Mouse (Mus musculus) ES-Bruce4 (cell line): ENCODE measurements at regions not wholly inside any gene's neighbourhood (a gene's known extent, or its start where the extent isn't known, plus 50 kb on each side); places are given as distances from the start of the nearest gene placed in this dataset.

ENCODE experiments used
- H3K27ac ChIP-seq: 2 replicates; pipeline ENCODE4 v1.5.1; 2012; ENCODE audit warnings: low read length, inconsistent platforms; ENCODE audit not compliant: insufficient read depth
- H3K27me3 ChIP-seq: 2 replicates; pipeline ENCODE4 v1.6.1; 2012; ENCODE audit warnings: mild to moderate bottlenecking, low read length, inconsistent platforms; ENCODE audit not compliant: control insufficient read depth, poor library complexity, insufficient read depth, severe bottlenecking
- H3K36me3 ChIP-seq: 2 replicates; pipeline ENCODE4 v1.6.1; 2012; ENCODE audit warnings: inconsistent platforms, mild to moderate bottlenecking, low read length, moderate library complexity; ENCODE audit not compliant: control insufficient read depth, poor library complexity, insufficient read depth, severe bottlenecking
- H3K4me1 ChIP-seq: one replicate; pipeline ENCODE4 v1.8.1; 2011; ENCODE audit warnings: low read length; ENCODE audit not compliant: control insufficient read depth, insufficient read depth
- H3K4me3 ChIP-seq: 2 replicates; pipeline ENCODE4 v1.5.1; 2011; ENCODE audit warnings: low read depth, mild to moderate bottlenecking, low read length
- H3K9ac ChIP-seq: 2 replicates; pipeline ENCODE4 v1.6.1; 2012; ENCODE audit warnings: low read depth, mild to moderate bottlenecking, inconsistent platforms; ENCODE audit not compliant: poor library complexity, severe bottlenecking
- H3K9me3 ChIP-seq: replicated peaks from 2 replicates; pipeline ENCODE4 v1.6.1; 2012; ENCODE audit warnings: mild to moderate bottlenecking, low read length, inconsistent platforms; ENCODE audit not compliant: control insufficient read depth, poor library complexity, insufficient read depth, severe bottlenecking
- CTCF ChIP-seq: IDR thresholded peaks from one replicate; pipeline ENCODE4 v1.8.1; 2011; ENCODE audit warnings: low read depth, low read length
- EP300 ChIP-seq: IDR thresholded peaks from 2 replicates; pipeline ENCODE4 v1.6.1; 2011; ENCODE audit warnings: low read depth, low read length; ENCODE audit not compliant: insufficient read depth
- POLR2A ChIP-seq: IDR thresholded peaks from one replicate; pipeline ENCODE4 v1.8.1; 2011; ENCODE audit warnings: low read length; ENCODE audit not compliant: insufficient read depth

DNA sequence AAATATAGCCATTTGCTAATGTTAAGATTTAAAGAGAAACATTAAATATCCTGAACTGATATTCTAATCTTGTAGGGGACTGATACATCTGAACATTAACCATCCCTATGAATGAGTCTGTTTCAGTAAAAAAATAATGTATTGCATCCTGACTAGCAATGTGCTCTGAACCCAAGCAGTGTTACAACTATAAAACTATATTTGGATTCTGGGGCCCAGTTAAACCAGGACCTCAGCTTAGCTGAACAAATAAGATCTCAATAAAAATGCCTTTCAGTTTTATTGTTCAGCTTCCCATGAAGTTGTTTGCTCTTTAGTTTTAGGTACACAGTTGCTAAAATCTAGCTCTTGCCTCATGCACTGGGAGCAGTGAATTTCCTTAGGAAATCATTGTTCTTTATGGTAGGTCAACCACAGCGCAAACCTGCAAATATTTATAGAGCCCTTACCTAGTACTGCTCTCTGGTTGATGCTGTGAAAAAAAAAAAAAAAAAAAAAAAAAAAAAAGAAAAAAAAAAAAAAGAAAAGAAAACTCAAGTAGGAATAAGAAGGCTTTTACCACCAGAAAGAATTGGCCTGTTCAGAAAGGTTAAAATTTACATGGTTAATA, 457.5 kb downstream of the Chl1 start:
- no peak overlapping the region for H3K9ac ChIP-seq
- peaks cover 10% of the 10 kb centered on the region; the same call in 1 of the 2 replicates for H3K9me3 ChIP-seq
- no peak for TF ChIP-seq CTCF
- H3K4me3 ChIP-seq = no peak overlapping the region
- no peaks in the 10 kb centered on the region for H3K36me3 ChIP-seq
- H3K27ac ChIP-seq = no peak overlapping the region
- no peaks in the 10 kb centered on the region for H3K27me3 ChIP-seq
- H3K4me1 ChIP-seq = no peaks in the 10 kb centered on the region

DNA sequence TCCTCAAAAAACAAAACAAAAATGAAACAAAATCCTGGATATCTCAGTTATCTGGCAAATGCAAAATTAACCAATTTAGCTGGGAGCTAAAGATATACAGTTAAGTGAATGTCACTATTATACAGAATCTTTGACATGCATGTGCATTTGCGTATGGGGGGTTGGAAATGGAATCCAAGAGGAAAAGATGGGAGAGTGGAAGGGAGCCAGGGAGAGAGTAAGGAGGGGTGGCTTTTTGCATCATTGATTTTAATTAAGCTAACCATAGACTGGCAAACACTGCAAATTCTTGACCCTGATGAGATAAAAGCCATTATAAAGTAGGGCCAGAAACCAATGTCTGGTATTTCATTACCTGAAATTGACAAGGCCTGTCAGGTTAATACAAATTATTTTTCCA, 488.8 kb downstream of the Chl1 start:
- Histone ChIP-seq H3K4me3 (no peak overlapping the region), H3K27ac (no peak overlapping the region), H3K36me3 (no peaks in the 10 kb centered on the region), H3K4me1 (no peaks in the 10 kb centered on the region), H3K9ac (no peak overlapping the region), H3K9me3 (no peaks in the 10 kb centered on the region), H3K27me3 (no peaks in the 10 kb centered on the region)
- TF ChIP-seq POLR2A (no peak), CTCF (no peak), EP300 (no peak)

DNA sequence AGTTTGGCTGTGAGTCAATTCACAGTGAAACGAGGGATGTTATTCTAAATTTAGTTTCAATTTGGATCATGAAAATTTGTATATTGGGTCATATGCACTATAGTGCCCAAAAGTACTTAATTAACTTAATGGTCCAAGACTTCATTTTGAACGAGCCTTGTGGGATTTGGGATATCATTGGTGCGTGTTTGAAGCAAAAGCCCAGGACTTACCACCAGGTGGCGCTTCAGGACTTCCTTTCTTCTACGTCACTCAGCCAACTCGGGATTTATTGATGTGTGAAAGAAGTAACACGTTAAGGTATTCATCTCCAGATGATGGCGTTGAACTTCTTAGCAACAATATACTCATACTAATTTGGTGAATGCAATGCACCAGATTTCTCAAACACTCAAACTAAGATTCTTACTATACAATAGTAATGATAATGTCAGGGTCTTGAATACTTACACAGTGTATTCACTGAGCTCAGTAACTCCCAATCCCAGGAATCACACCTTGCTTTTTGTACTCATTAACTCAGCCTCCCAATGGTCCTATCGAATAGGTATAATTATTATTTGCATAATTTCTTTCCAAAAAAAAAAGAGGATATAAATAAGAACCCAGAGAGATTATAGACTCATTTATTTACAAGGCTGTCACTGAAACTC, 464.0 kb upstream of the Cntn6 start:
- no peaks in the 10 kb centered on the region for H3K36me3 ChIP-seq
- H3K27ac ChIP-seq = no peak overlapping the region
- no peaks in the 10 kb centered on the region for H3K9me3 ChIP-seq
- H3K9ac ChIP-seq = no peak overlapping the region
- no peaks in the 10 kb centered on the region for H3K4me1 ChIP-seq
- no peaks in the 10 kb centered on the region for H3K27me3 ChIP-seq
- TF ChIP-seq CTCF (peak; percentile 42), EP300 (no peak)
- H3K4me3 ChIP-seq = no peak overlapping the region

DNA sequence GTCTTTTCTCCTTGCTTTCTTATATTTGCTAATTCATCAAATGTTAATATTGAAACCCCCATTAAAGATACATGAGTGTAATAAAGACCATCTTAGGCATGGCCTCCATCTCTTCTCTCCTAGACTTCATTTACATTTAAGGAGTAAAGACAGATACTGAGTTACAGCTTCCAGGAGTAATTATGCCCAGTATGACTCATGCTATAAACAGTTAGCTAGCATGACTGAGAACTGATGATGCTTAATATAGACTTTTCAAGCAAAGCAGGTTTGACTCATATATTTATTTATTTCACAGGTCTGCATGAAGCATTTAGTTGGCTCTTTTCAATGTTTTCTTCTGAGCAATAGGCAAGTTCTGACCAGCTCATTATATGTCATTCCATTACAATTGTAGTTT, 453.7 kb upstream of the Cntn6 start:
- H3K27me3 ChIP-seq = no peaks in the 10 kb centered on the region
- no peaks in the 10 kb centered on the region for H3K36me3 ChIP-seq
- no peaks in the 10 kb centered on the region for H3K9me3 ChIP-seq
- no peaks in the 10 kb centered on the region for H3K4me1 ChIP-seq
- no peak overlapping the region for H3K27ac ChIP-seq
- TF ChIP-seq EP300 (no peak), CTCF (no peak), POLR2A (no peak)
- no peak overlapping the region for H3K4me3 ChIP-seq
- no peak overlapping the region for H3K9ac ChIP-seq

DNA sequence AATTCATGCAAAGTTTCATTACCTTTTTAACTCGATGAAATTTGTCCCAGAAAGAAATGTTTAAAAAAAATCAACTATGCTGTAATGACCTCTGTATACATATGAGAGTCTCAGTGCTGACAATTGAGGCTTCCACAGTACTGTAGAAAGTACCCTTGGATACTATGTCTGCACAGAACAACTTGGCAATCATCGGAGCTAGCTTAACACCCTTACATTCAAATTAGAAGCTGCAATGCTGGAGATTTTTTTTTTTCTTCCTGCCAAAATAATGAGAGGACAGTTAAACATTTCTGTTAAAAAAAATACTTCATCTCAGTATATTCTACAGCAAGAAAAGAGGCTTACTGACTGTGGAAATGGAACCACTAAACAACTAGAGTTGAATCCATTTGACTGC, 452.1 kb upstream of the Cntn6 start:
- H3K9me3 ChIP-seq = no peaks in the 10 kb centered on the region
- no peak overlapping the region for H3K4me3 ChIP-seq
- no peaks in the 10 kb centered on the region for H3K36me3 ChIP-seq
- TF ChIP-seq POLR2A = no peak
- no peak for TF ChIP-seq EP300
- TF ChIP-seq CTCF = no peak
- no peak overlapping the region for H3K27ac ChIP-seq
- no peak overlapping the region for H3K9ac ChIP-seq
- no peaks in the 10 kb centered on the region for H3K4me1 ChIP-seq
- H3K27me3 ChIP-seq = no peaks in the 10 kb centered on the region

DNA sequence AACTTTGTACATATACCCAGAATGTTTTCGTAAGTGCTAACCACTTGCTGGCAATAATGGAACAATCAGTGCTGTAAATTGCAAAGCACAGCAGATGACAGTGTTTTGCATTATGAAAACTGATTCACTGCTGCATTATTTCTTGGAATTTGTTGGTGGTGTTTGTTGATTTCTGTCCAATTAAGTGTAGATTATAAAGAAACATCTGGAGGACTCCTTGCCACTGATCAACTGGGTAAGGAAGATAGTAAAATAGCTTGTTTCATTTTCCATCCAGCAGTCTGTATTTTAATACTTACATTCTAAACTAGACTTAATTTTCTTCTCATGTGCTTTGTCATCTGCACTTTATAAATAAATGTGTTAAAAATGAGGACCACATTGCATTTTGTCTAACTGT, 436.6 kb upstream of the Cntn6 start:
- no peaks in the 10 kb centered on the region for H3K4me1 ChIP-seq
- H3K9me3 ChIP-seq = no peaks in the 10 kb centered on the region
- TF ChIP-seq POLR2A (no peak), EP300 (no peak)
- no peaks in the 10 kb centered on the region for H3K36me3 ChIP-seq
- H3K27ac ChIP-seq = no peak overlapping the region
- H3K27me3 ChIP-seq = no peaks in the 10 kb centered on the region
- no peak overlapping the region for H3K9ac ChIP-seq
- no peak overlapping the region for H3K4me3 ChIP-seq
